Mouse (Mus musculus): ENCODE data around the gene Ilf3.

DNA sequence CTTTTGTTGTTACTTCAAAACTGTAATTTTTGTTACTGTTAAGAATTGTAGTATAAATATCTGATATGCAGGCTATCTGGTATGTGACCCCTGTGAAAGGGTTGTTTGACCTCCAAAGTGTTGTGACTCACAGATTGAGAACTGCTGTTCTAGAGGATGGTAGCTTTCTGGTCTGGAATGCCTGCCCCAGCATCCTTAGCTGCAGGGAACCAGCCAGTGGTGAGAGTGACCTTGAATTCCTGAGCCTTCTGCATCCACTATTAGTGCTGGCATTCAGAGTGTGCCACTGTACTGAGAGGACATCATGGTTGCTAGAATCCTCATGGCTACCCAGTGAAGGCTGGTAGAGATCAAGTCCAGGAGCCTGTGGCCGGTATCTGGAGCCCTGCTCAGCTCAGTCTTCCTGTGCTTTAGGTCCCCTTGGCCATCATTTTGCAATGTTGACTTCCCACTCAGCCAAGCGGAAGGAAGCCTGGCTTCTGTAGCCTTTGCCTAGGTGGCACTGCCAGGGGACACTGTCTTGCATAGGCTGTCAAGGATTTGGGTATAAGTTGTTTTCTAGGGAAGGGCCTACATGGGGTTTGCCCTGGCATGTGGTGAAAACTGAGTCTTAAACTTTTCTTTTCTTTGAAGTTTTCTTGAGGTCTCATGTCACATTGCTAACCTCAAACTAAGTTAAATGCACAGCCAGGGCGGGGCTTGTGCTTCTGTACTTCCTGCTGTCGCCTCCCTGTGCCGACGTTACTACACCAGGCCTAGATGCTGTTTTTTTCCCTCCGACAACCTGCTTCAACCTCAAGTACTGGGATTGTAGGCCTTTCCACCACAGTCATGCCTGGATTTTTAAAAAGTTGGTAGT lies 68.3 kb downstream of the Ilf3 start:
- no peak for TF ChIP-seq POLR2A (IDR thresholded peaks at IDR 0.05; ENCODE audit: control insufficient read depth, extremely low read depth, insufficient read depth, low read length, poor library complexity)
- TF ChIP-seq CTCF (IDR thresholded peaks at IDR 0.05; ENCODE audit: borderline replicate concordance, control insufficient read depth, extremely low read depth, insufficient read depth, low read length, poor library complexity) = no peak

Measured in thymus, adult 2 months (tissue).